Mouse (Mus musculus) layer of hippocampus, adult 9-10 months (tissue): Measurements from ENCODE around the gene Mcl1.
"Not testable (repeated sequence)": the region's sequence is repeated elsewhere in the genome, so short reads cannot be mapped to it uniquely, and the experiment has no call there.

Source experiments
- DNase-seq: peaks from one replicate; pipeline ENCODE4 v3.0.0; 2022; ENCODE audit warnings: low spot score

The Mcl1 gene

GRCm38 (mm10) chr3:95686492-95687167, 28.0 kb downstream of the Mcl1 start:
- DNase-seq: no peak

GRCm38 (mm10) chr3:95687168-95687523, 28.6 kb downstream of the Mcl1 start:
- DNase-seq: no peak

- no peak for DNase-seq
Observed at GRCm38 (mm10) chr3:95687524-95688421, 29.2 kb downstream of the Mcl1 start, which contains the start of gene Adamtsl4. Adamtsl4 (minus strand) TSS chr3:95687917.

- no peak for DNase-seq
Observed at GRCm38 (mm10) chr3:95689171-95689915, 30.8 kb downstream of the Mcl1 start.

GRCm38 (mm10) chr3:95689940-95690339, 31.4 kb downstream of the Mcl1 start:
- DNase-seq: no peak

GRCm38 (mm10) chr3:95690552-95690951, 32.0 kb downstream of the Mcl1 start:
- DNase-seq: not testable (repeated sequence)

GRCm38 (mm10) chr3:95692677-95693076, 34.1 kb downstream of the Mcl1 start:
- no peak for DNase-seq

- no peak for DNase-seq
Observed at GRCm38 (mm10) chr3:95693821-95694807, 35.5 kb downstream of the Mcl1 start.

GRCm38 (mm10) chr3:95694808-95695703, 36.5 kb downstream of the Mcl1 start:
- DNase-seq: no peak

- no peak for DNase-seq
Observed at GRCm38 (mm10) chr3:95695796-95696195, 37.2 kb downstream of the Mcl1 start.

GRCm38 (mm10) chr3:95696360-95696759, 37.8 kb downstream of the Mcl1 start:
- no peak for DNase-seq

- no peak for DNase-seq
Observed at GRCm38 (mm10) chr3:95698286-95698685, 39.7 kb downstream of the Mcl1 start.

GRCm38 (mm10) chr3:95700233-95700681, 41.7 kb downstream of the Mcl1 start:
- DNase-seq: no peak

GRCm38 (mm10) chr3:95701085-95701484, 42.5 kb downstream of the Mcl1 start:
- DNase-seq: no peak

- DNase-seq: no peak
Observed at GRCm38 (mm10) chr3:95701877-95702540, 43.4 kb downstream of the Mcl1 start.

- no peak for DNase-seq
Observed at GRCm38 (mm10) chr3:95703276-95703675, 44.7 kb downstream of the Mcl1 start.

GRCm38 (mm10) chr3:95704612-95705011, 46.0 kb downstream of the Mcl1 start:
- no peak for DNase-seq

- no peak for DNase-seq
Observed at GRCm38 (mm10) chr3:95706273-95706672, 47.7 kb downstream of the Mcl1 start.

- no peak for DNase-seq
Observed at GRCm38 (mm10) chr3:95707497-95707896, 48.9 kb downstream of the Mcl1 start.

- no peak for DNase-seq
Observed at GRCm38 (mm10) chr3:95709044-95709443, 50.5 kb downstream of the Mcl1 start.
